Mouse (Mus musculus): Measurements from ENCODE around the gene Nxnl1. TPM values are rescaled to one million over a fixed set of nuclear protein-coding genes. Genes with fewer than 3 reads are reported as not detected.

Gene Nxnl1
- polyA plus RNA-seq, 1 experiment from 2014 or later = 0.14 TPM

DNA sequence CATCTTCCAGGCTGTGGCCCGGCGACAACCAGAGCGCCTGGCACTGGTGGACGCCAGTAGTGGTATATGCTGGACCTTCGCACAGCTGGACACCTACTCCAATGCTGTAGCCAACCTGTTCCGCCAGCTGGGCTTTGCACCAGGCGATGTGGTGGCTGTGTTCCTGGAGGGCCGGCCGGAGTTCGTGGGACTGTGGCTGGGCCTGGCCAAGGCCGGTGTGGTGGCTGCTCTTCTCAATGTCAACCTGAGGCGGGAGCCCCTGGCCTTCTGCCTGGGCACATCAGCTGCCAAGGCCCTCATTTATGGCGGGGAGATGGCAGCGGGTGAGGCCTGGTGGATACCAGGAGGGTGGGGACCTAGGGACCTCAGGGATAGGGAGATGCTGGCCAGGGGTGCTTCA, 13.1 kb upstream of the Nxnl1 start:
- no peaks in the 10 kb centered on the region for H3K9me3 ChIP-seq (replicated peaks)
- no peak overlapping the region for H3K4me2 ChIP-seq
- no peaks in the 10 kb centered on the region for H3K27me3 ChIP-seq
- ATAC-seq (ENCODE audit: low read depth) (no peak), DNase-seq (no peak)
- no peaks in the 10 kb centered on the region for H3K36me3 ChIP-seq
- H3K9ac ChIP-seq = no peak overlapping the region
- no peak overlapping the region for H3K4me3 ChIP-seq (replicated peaks)
- WGBS (ENCODE audit: insufficient replicate concordance) = 87% methylated on average over 14 of the region's 14 CpGs
- H3K27ac ChIP-seq = no peak overlapping the region
- 0 out of 2 replicates have a peak, but pooled peaks cover 5% of the 10 kb centered on the region for H3K4me1 ChIP-seq (replicated peaks)

DNA sequence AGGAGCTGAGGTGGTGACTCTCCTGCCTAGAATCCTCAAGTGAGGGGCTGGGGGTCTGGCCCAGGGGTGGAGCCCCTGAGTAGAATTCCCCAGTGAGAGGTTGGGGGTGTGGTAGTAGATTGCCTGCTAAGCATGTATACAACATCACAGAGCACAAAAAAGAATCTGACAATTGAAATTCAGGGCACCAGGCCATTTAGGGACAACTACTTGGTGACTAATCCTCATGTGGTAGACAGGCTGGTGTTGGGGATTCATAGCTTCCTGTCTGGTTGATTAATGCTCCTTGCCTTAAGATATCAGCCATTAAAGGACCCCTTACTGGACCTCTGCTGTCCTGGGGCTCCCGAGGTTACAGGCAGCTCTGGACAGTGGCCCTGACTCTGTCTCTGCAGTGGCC, 12.6 kb upstream of the Nxnl1 start:
- no peaks in the 10 kb centered on the region for H3K27me3 ChIP-seq
- H3K27ac ChIP-seq = no peak overlapping the region
- no peaks in the 10 kb centered on the region for H3K36me3 ChIP-seq
- no peak overlapping the region for H3K4me3 ChIP-seq (replicated peaks)
- H3K4me2 ChIP-seq = no peak overlapping the region
- ATAC-seq (ENCODE audit: low read depth) (no peak), DNase-seq (no peak)
- 0 out of 2 replicates have a peak, but pooled peaks cover 5% of the 10 kb centered on the region for H3K4me1 ChIP-seq (replicated peaks)
- no peaks in the 10 kb centered on the region for H3K9me3 ChIP-seq (replicated peaks)
- H3K9ac ChIP-seq = no peak overlapping the region
- 47% methylated on average over 1 of the region's 1 CpGs for WGBS (ENCODE audit: insufficient replicate concordance)

DNA sequence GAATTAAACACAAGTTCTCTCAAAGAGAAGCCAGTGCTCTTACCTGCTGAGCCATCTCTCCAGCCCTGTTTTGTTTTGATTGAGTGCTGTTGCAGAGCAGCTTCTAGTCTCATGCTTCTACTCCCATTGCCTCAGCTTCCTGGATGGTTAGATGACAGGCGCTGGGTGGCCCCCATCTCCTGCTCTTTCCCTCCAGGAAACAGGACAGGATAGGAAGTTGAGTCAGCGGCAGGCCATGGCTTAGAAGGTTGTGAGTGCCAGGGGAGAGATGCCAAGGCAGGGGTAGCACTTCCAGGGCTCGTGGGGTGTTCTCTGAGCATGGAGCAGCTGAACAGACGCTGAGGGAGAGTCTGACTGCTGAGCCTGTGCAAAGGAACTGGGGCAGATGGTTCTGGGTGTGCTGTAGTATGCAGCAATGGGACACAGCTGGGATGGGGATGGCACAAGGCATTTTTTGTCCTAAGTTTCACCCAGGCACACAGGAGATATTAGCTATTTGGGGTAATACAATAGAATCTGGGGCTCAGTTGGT, 11.5 kb upstream of the Nxnl1 start:
- DNase-seq = no peak
- WGBS (ENCODE audit: insufficient replicate concordance) = 37% methylated on average over 4 of the region's 4 CpGs
- Histone ChIP-seq H3K36me3 (no peaks in the 10 kb centered on the region), H3K27me3 (no peaks in the 10 kb centered on the region), H3K9me3 (replicated peaks) (no peaks in the 10 kb centered on the region), H3K4me3 (replicated peaks) (no peak overlapping the region), H3K4me1 (replicated peaks) (0 out of 2 replicates have a peak, but pooled peaks cover 5% of the 10 kb centered on the region), H3K4me2 (no peak overlapping the region), H3K9ac (no peak overlapping the region), H3K27ac (no peak overlapping the region)
- no peak for ATAC-seq (ENCODE audit: low read depth)

DNA sequence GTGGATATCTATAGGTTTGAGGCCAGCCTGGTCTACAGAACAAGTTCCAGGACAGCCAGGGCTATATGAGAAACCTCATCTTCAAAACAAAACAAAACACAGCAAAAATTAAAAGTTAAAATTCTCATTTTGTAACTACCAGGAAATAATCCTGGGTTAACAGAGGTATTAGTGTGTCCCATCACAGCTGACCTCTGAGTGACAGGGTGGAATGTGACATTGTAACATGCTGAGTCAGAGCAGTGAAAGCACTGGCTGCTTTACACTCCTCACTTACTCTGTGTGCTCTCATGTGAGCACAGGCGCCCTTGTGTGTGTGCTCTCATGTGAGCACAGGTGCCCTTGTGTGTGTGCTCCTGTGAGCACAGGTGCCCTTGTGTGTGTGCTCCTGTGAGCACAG, 8.6 kb upstream of the Nxnl1 start:
- Histone ChIP-seq H3K9ac (no peak overlapping the region), H3K27ac (no peak overlapping the region), H3K27me3 (peaks cover 17% of the 10 kb centered on the region), H3K36me3 (no peaks in the 10 kb centered on the region), H3K9me3 (replicated peaks) (no peaks in the 10 kb centered on the region), H3K4me3 (replicated peaks) (no peak overlapping the region), H3K4me1 (replicated peaks) (peaks cover 12% of the 10 kb centered on the region), H3K4me2 (no peak overlapping the region)
- no peak for DNase-seq
- no peak for ATAC-seq (ENCODE audit: low read depth)
- WGBS (ENCODE audit: insufficient replicate concordance) = 55% methylated on average over 1 of the region's 1 CpGs

DNA sequence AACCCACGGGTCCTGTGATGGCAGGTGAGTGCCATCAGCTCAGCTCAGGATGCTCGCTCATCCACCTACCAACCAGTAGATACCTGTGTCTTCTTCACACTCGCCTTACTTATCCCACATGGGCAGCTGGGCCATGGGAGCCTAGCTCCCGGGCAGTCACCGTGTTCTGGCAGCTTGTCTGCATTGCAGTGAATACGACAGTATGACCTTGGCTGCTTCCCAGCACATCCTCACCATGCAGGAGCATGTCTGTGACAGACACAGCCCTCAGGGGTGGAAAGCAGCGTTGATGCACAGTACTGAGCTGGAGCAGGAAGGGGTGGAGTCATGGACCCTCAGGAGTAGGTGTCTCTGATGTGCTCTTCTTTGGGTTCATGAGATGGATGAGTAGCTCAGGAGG, 8.0 kb upstream of the Nxnl1 start:
- 65% methylated on average over 7 of the region's 7 CpGs for WGBS (ENCODE audit: insufficient replicate concordance)
- Histone ChIP-seq H3K4me1 (replicated peaks) (peaks cover 18% of the 10 kb centered on the region), H3K27me3 (peaks cover 23% of the 10 kb centered on the region), H3K4me2 (no peak overlapping the region), H3K9ac (no peak overlapping the region), H3K9me3 (replicated peaks) (no peaks in the 10 kb centered on the region), H3K36me3 (no peaks in the 10 kb centered on the region), H3K4me3 (replicated peaks) (no peak overlapping the region), H3K27ac (no peak overlapping the region)
- DNase-seq (no peak), ATAC-seq (ENCODE audit: low read depth) (no peak)

DNA sequence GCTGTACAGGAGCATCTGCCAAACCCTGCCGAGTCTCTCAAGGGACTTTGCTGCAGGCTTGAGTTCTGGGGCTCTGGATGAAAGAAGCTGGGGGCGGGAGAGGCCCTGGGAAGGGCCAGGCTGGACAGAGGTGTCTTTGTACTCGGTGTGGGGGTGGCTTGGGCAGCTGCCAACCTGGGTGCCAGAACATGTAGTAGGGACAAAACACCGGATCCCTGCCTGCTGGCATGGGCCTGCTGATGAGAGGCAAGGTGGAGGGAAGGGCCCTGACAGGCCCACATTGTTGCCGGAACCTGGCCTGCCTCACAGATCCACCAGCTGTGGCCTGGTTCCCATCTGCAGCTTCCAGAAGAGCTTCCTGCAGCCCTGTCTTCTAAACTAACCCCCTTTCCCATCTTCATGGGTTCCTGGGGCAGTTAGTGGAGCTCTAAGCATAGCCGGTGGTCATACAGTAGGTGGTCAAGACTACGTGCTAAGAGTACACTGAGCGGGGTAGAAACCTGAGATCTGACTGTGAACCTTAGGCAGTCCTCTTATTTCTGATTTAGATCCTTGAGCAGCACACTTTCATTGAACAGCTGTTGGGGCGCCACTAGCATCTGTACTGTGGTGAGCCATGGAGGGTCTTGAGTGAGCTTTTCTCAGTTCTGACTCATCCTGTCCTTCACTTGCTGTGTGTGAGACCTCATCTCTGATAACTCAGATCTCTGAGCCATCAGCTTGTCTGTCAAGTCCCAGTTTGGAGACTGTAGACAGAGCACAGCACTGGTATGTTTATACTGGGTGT, 6.6 kb upstream of the Nxnl1 start:
- Histone ChIP-seq H3K27ac (no peak overlapping the region), H3K4me3 (replicated peaks) (no peak overlapping the region), H3K27me3 (peaks cover 37% of the 10 kb centered on the region), H3K36me3 (no peaks in the 10 kb centered on the region), H3K4me1 (replicated peaks) (peaks cover 26% of the 10 kb centered on the region), H3K4me2 (no peak overlapping the region), H3K9ac (no peak overlapping the region), H3K9me3 (replicated peaks) (no peaks in the 10 kb centered on the region)
- DNase-seq (no peak), ATAC-seq (ENCODE audit: low read depth) (no peak)
- WGBS (ENCODE audit: insufficient replicate concordance) = 72% methylated on average over 9 of the region's 9 CpGs

DNA sequence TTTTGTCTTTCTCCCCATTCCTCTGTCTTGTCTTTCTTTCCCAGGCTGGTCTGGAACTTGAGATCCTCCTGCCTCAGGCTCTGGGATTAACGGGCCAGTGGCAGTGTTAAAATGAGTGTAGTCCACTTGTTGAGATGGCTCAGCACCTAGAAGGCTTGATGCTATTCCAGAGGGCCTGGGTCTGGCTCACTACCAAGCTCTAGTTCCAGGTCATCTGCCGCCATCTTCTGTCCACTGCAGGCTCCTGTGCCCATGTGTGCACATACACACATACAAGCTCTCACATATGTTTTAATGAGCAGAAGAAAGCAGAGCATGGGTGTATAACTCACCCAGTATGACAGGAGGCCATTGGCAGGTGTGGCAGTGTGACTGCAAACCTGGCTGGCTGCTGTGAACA, 5.7 kb upstream of the Nxnl1 start:
- H3K9me3 ChIP-seq (replicated peaks) = no peaks in the 10 kb centered on the region
- no peaks in the 10 kb centered on the region for H3K36me3 ChIP-seq
- H3K27ac ChIP-seq = no peak overlapping the region
- no peak for DNase-seq
- no peak overlapping the region for H3K9ac ChIP-seq
- no peak for ATAC-seq (ENCODE audit: low read depth)
- peaks cover 26% of the 10 kb centered on the region for H3K4me1 ChIP-seq (replicated peaks)
- H3K27me3 ChIP-seq = peaks cover 42% of the 10 kb centered on the region
- H3K4me3 ChIP-seq (replicated peaks) = no peak overlapping the region
- no peak overlapping the region for H3K4me2 ChIP-seq
- WGBS (ENCODE audit: insufficient replicate concordance) = 77% methylated on average over 2 of the region's 2 CpGs

DNA sequence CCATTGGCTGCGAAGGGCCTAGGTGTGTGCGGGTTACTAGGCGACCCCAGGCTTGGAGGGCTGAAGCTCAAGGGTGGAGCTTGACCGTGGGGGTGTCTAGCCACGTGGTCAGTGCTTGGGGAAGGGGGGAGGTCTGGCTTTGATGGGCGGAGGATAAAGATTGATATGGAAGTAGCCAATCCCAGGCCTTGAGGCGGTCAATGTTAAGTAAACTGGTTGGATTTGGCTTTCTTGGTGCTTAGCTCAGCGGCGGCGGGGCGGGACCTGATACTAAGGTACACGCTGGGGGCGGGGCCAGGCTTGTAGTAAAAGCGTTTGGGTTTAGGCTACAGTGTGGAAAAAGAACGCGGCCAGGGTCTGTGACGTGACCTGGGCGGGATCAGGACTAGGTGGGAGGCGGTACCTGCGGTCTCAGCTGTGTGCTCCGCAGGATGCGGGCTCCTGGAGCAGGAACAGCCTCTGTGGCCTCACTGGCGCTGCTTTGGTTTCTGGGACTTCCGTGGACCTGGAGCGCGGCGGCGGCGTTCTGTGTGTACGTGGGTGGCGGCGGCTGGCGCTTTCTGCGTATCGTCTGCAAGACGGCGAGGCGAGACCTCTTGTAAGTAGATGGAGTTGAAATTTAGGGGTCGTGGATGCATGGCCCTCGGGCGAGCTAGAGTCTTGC, 4.0 kb upstream of the Nxnl1 start:
- 1% methylated on average over 41 of the region's 41 CpGs for WGBS (ENCODE audit: insufficient replicate concordance)
- peak overlapping the region; percentile 59 for H3K4me3 ChIP-seq (replicated peaks)
- no peaks in the 10 kb centered on the region for H3K9me3 ChIP-seq (replicated peaks)
- H3K9ac ChIP-seq = peak overlapping the region; percentile 59
- H3K4me1 ChIP-seq (replicated peaks) = peaks cover 26% of the 10 kb centered on the region
- no peaks in the 10 kb centered on the region for H3K36me3 ChIP-seq
- H3K27ac ChIP-seq = no peak overlapping the region
- H3K27me3 ChIP-seq = peaks cover 45% of the 10 kb centered on the region
- H3K4me2 ChIP-seq = peak overlapping the region; percentile 81
- ATAC-seq (ENCODE audit: low read depth) (peak; percentile 70), DNase-seq (peak; percentile 72)

DNA sequence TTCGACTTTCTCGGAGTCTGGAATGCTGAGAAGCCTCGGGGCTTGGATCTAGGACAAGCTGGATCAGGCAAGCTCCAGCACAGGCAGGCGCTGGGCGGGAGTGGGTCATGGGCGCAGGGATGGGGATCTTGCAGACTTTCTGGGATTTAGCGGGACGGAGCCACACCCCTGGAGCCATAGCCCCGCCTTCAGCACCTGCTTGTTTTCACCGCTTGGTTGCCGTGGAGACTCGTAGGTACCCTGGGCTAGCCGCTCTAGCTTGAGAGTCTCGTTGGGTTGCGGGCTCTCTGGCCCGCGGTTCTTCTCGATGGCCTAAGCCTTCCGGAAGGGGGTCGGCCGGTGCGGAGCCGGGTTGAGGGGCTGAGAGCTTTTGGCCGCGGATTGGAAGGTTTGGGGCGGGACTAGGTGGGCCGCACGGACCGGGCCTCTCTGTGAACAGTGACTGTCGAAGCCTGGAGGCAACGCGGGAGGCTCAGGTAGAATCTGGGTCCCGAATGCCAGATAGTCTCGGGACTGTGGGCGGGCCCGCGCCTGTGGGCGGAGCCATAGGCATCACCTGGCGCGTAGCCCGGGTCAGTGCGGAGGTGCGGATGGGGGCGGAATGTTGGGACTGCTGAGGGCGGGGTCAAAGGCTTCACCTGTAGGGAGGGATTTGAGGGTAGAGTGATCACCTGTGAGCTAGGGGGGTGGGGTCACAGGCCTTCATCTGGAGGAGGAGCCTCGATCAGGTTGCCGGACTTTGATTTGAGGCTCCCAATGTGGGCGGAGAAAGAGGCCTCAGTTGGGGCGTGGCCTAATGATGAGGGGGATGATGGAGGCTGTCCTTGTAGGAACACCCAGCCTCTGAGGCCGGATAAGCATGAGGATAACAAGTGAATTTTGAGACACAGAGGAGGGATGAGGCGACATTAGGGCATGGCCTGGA, 3.2 kb upstream of the Nxnl1 start:
- H3K9ac ChIP-seq = 0 out of 2 replicates have a peak overlapping the region, but pooled peaks have one; percentile 47
- DNase-seq = peak; percentile 60
- peak overlapping the region; percentile 59 for H3K4me3 ChIP-seq (replicated peaks)
- H3K9me3 ChIP-seq (replicated peaks) = no peaks in the 10 kb centered on the region
- peaks cover 45% of the 10 kb centered on the region for H3K27me3 ChIP-seq
- ATAC-seq (ENCODE audit: low read depth) = peak; percentile 64
- peak overlapping the region; percentile 81 for H3K4me2 ChIP-seq
- H3K4me1 ChIP-seq (replicated peaks) = peaks cover 26% of the 10 kb centered on the region
- no peak overlapping the region for H3K27ac ChIP-seq
- no peaks in the 10 kb centered on the region for H3K36me3 ChIP-seq
- 1% methylated on average over 51 of the region's 51 CpGs for WGBS (ENCODE audit: insufficient replicate concordance)

DNA sequence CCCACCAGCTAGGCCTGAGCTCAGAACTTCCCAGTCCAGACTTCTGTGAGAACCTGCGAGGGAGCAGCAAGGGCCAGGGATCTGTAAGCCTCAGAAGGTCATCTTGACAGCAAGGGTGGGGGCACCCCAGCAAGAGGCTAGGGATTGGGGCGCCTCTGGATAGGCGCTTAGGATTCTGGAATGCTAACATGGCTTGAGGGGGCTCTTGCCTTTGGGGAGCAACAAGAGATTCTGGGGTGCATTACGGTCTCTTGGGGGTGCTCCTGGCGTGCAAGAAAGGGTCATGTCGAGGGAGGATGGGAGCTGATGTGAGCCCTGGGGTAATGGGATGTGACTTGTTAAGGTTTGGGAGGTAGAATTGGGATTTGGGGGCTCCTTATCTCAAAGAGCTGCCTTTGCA, 2.5 kb upstream of the Nxnl1 start:
- H3K4me1 ChIP-seq (replicated peaks) = peaks cover 26% of the 10 kb centered on the region
- peak overlapping the region; percentile 81 for H3K4me2 ChIP-seq
- H3K27me3 ChIP-seq = peaks cover 45% of the 10 kb centered on the region
- DNase-seq (no peak), ATAC-seq (ENCODE audit: low read depth) (no peak)
- H3K9me3 ChIP-seq (replicated peaks) = peaks cover 7% of the 10 kb centered on the region; the same call in 1 of the 2 replicates
- H3K36me3 ChIP-seq = no peaks in the 10 kb centered on the region
- H3K4me3 ChIP-seq (replicated peaks) = peak overlapping the region; percentile 59; the same call in 1 of the 2 replicates
- H3K27ac ChIP-seq = no peak overlapping the region
- H3K9ac ChIP-seq = no peak overlapping the region
- WGBS (ENCODE audit: insufficient replicate concordance) = 53% methylated on average over 6 of the region's 6 CpGs
